Mouse (Mus musculus): Measurements from ENCODE around the gene Bnc2. TPM values are rescaled to one million over a fixed set of nuclear protein-coding genes. Genes with fewer than 3 reads are reported as not detected.

The Bnc2 gene
- total RNA-seq (2023), result not detected in 4 replicates

DNA sequence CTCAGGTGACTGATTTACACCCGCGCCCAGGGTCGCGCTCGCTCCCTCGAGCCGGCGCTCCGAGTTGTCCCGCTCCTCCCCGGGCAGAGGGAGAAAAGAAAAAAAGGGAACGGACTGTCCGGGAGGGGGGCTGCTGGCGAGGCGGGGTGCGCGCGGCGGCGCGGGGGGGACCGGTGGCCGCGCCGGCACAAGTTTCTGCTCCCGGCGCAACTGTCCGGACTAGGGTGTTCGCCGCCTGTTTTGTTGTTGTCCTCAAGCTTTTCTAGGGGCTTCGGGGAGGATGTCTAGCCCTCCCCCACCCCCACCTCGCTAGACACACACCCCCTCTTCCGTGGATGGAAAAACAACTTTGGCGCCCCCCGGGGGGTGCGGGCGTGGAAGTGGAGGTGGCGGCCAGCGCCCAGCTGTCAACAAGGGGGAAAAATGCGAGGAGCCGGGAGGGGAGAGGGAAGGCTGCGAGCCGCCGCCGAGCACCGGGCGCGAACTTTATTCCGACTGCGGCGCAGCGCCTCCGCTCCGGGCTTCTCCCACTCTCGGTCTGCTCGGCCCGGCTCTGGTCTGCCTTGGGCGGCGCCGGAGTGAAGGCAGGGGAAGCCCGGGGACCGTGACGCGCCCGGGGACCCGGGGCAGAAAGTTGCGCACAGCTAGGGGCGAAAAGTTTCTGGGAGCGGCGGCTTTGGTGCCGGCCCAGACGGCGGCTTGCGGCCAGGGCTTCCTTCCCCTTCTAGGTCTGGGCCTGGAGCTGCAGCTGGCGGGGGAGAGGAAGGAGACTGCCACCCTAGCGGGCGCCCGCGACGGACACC, at the start of gene Bnc2:
Gene Bnc2 (minus strand): TSS at position 105 of the 803 bp plus-strand sequence.

Other genes with a start within 250 kb of the Bnc2 start
- gene Cntln, start 209.0 kb upstream of the Bnc2 start, total RNA-seq (2023), result 1.5 to 2.0 TPM (median 2.0 TPM) in 4 replicates